Mouse (Mus musculus): ENCODE measurements around the gene Tmf1. TPM values are rescaled to one million over a fixed set of nuclear protein-coding genes. Genes with fewer than 3 reads are reported as not detected.

Gene Tmf1
- polyA plus RNA-seq, 1 experiment from 2014 or later, result 30.5 TPM

GRCm38 (mm10) chr6:97175716-97176115 lies 3.2 kb downstream of the Tmf1 start:
- Histone ChIP-seq H3K4me1 (peaks cover 16% of the 10 kb centered on the region), H3K4me2 (no peak overlapping the region), H3K9me3 (no peaks in the 10 kb centered on the region), H3K36me3 (replicated peaks) (peaks cover 28% of the 10 kb centered on the region), H3K27me3 (no peaks in the 10 kb centered on the region), H3K9ac (no peak overlapping the region), H3K27ac (no peak overlapping the region), H3K4me3 (replicated peaks) (no peak overlapping the region)
- ATAC-seq (ENCODE audit: low FRiP score), result no peak
- WGBS, result 88% methylated on average over 11 of the region's 11 CpGs

GRCm38 (mm10) chr6:97150156-97150555 lies 28.8 kb downstream of the Tmf1 start:
- peaks cover 22% of the 10 kb centered on the region for H3K4me1 ChIP-seq
- ATAC-seq (ENCODE audit: low FRiP score), result no peak
- H3K27me3 ChIP-seq, result peaks cover 7% of the 10 kb centered on the region
- WGBS, result 87% methylated on average over 6 of the region's 6 CpGs
- H3K27ac ChIP-seq, result no peak overlapping the region
- no peak overlapping the region for H3K9ac ChIP-seq
- H3K9me3 ChIP-seq, result no peaks in the 10 kb centered on the region
- H3K4me3 ChIP-seq (replicated peaks), result no peak overlapping the region
- H3K36me3 ChIP-seq (replicated peaks), result no peaks in the 10 kb centered on the region
- H3K4me2 ChIP-seq, result no peak overlapping the region

DNA sequence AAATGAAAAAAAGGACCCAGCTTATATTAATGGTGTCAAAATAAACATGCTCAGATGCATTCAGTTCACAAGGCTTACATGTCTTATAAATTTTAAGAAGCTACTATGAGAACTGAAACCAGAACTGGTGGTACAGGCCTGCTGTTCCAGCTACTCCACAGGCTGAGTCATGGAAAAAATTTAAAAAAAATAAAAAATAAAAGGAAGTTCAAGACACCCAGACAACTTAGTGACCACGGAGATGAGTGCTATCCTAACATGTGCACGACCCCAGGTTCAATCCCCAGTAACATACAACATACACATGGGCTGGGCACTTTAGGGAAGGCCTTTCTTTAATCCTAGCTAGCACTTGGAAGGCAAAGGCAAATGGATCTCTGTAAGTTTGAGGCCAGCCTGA lies 29.2 kb downstream of the Tmf1 start:
- no peak overlapping the region for H3K4me3 ChIP-seq (replicated peaks)
- H3K9me3 ChIP-seq, result no peaks in the 10 kb centered on the region
- 91% methylated on average over 2 of the region's 2 CpGs for WGBS
- no peaks in the 10 kb centered on the region for H3K36me3 ChIP-seq (replicated peaks)
- peaks cover 22% of the 10 kb centered on the region for H3K4me1 ChIP-seq
- no peak overlapping the region for H3K27ac ChIP-seq
- H3K27me3 ChIP-seq, result peaks cover 7% of the 10 kb centered on the region
- H3K4me2 ChIP-seq, result no peak overlapping the region
- ATAC-seq (ENCODE audit: low FRiP score), result no peak
- H3K9ac ChIP-seq, result no peak overlapping the region

GRCm38 (mm10) chr6:97148383-97149251 lies 30.3 kb downstream of the Tmf1 start, which contains the start of gene Eogt:
Eogt (minus strand) TSS chr6:97149182.
- Histone ChIP-seq H3K9ac (peak within 1 kb of the TSS; percentile 80), H3K4me3 (replicated peaks) (peak within 1 kb of the TSS; percentile 70), H3K36me3 (replicated peaks) (no peaks in the 10 kb centered on the region), H3K27me3 (peaks cover 7% of the 10 kb centered on the region), H3K4me2 (peak within 1 kb of the TSS; percentile 98), H3K27ac (peak within 1 kb of the TSS; percentile 62), H3K4me1 (peaks cover 22% of the 10 kb centered on the region), H3K9me3 (no peaks in the 10 kb centered on the region)
- under 1% methylated on average over 54 of the region's 56 CpGs for WGBS
- ATAC-seq (ENCODE audit: low FRiP score), result peak; percentile 66

DNA sequence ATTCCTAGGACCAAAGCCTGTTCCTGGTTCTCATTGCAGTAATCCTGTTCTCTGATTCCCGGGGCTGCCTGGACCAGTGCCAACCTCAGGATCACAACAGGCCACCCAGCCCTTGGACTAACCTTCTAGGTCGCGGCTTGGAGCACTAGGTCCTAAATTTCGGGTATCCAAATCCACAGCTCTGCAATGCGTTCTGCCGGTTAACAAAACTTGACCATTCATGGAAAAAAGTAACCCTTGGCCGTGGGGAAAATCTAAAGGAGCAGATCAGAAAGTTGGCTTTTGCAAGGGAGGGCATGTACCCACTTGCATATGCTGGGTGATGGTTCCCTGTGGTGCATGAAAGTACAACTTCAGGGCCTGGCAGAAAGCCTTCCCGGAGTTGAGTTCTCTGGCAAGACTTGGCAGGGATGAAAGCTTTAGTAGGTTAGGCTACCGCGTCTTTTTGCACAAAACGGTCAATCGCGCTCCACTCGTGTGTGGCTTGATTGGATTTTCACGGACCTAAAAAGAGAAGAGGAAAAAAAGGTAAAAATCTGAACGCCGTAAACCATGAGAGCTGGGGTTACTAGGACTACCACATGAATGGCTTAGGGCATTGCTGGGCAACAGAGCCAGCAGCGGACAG lies 31.1 kb downstream of the Tmf1 start:
- no peaks in the 10 kb centered on the region for H3K36me3 ChIP-seq (replicated peaks)
- no peaks in the 10 kb centered on the region for H3K9me3 ChIP-seq
- 24% methylated on average over 18 of the region's 18 CpGs for WGBS
- peaks cover 22% of the 10 kb centered on the region for H3K4me1 ChIP-seq
- peaks cover 7% of the 10 kb centered on the region for H3K27me3 ChIP-seq
- H3K4me2 ChIP-seq, result peak overlapping the region; percentile 98
- ATAC-seq (ENCODE audit: low FRiP score), result no peak; the same call in 1 of the 2 replicates
- H3K27ac ChIP-seq, result no peak overlapping the region; the same call in 1 of the 2 replicates
- H3K4me3 ChIP-seq (replicated peaks), result peak overlapping the region; percentile 70
- peak overlapping the region; percentile 80 for H3K9ac ChIP-seq

- Histone ChIP-seq H3K4me2 (no peak overlapping the region), H3K9me3 (no peaks in the 10 kb centered on the region), H3K4me1 (peaks cover 22% of the 10 kb centered on the region), H3K27me3 (peaks cover 7% of the 10 kb centered on the region), H3K9ac (no peak overlapping the region), H3K36me3 (replicated peaks) (no peaks in the 10 kb centered on the region), H3K27ac (no peak overlapping the region), H3K4me3 (replicated peaks) (no peak overlapping the region)
- WGBS, result 95% methylated on average over 7 of the region's 7 CpGs
- no peak for ATAC-seq (ENCODE audit: low FRiP score)
Observed at GRCm38 (mm10) chr6:97145156-97145555, 33.8 kb downstream of the Tmf1 start.

GRCm38 (mm10) chr6:97144359-97144758 lies 34.6 kb downstream of the Tmf1 start:
- ATAC-seq (ENCODE audit: low FRiP score), result no peak
- peaks cover 7% of the 10 kb centered on the region for H3K27me3 ChIP-seq
- no peak overlapping the region for H3K9ac ChIP-seq
- WGBS, result 51% methylated on average over 7 of the region's 7 CpGs
- no peaks in the 10 kb centered on the region for H3K36me3 ChIP-seq (replicated peaks)
- no peak overlapping the region for H3K4me3 ChIP-seq (replicated peaks)
- peaks cover 22% of the 10 kb centered on the region for H3K4me1 ChIP-seq
- no peaks in the 10 kb centered on the region for H3K9me3 ChIP-seq
- H3K27ac ChIP-seq, result no peak overlapping the region
- H3K4me2 ChIP-seq, result no peak overlapping the region

GRCm38 (mm10) chr6:97142611-97143010 lies 36.3 kb downstream of the Tmf1 start:
- 94% methylated on average over 8 of the region's 8 CpGs for WGBS
- Histone ChIP-seq H3K4me3 (replicated peaks) (no peak overlapping the region), H3K9ac (no peak overlapping the region), H3K4me1 (peaks cover 5% of the 10 kb centered on the region), H3K9me3 (no peaks in the 10 kb centered on the region), H3K27ac (no peak overlapping the region), H3K36me3 (replicated peaks) (no peaks in the 10 kb centered on the region), H3K27me3 (peaks cover 3% of the 10 kb centered on the region), H3K4me2 (no peak overlapping the region)
- no peak for ATAC-seq (ENCODE audit: low FRiP score)

- Histone ChIP-seq H3K9me3 (no peaks in the 10 kb centered on the region), H3K4me1 (peaks cover 3% of the 10 kb centered on the region; the same call in 1 of the 2 replicates), H3K27me3 (no peaks in the 10 kb centered on the region), H3K4me2 (no peak overlapping the region), H3K27ac (no peak overlapping the region), H3K4me3 (replicated peaks) (no peak overlapping the region), H3K9ac (no peak overlapping the region), H3K36me3 (replicated peaks) (no peaks in the 10 kb centered on the region)
- ATAC-seq (ENCODE audit: low FRiP score), result no peak
- whole genome bisulfite sequencing, result 86% methylated on average over 7 of the region's 7 CpGs
Observed at GRCm38 (mm10) chr6:97141811-97142210, 37.1 kb downstream of the Tmf1 start.

DNA sequence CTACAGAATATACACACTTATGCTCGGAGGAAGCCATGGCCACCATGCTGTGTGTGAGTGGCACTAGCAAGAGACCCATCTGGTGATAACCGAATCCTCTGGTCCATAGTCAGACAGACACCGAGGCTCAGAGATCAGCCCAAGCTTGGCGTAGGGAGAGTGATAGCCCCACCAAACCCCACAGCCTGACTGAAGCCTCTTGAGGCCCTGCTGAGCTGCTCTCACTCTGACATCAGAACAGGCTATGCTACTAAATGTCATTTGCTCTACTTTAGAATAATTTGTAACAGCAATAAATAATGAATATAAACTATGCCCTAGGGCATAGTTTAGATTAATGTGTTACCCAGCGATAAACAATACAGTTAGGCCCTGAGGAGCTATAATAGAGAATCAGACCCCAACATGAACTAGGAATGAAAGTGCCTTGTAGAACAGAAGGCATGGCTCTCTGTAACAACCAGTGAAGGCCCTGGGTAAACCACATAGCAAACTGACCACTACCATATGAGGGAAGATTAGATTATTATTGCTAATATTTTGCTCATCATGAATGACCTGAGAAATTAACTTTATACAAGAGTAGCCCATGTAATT lies 46.1 kb downstream of the Tmf1 start:
- Histone ChIP-seq H3K36me3 (replicated peaks) (no peaks in the 10 kb centered on the region; the same call in 1 of the 2 replicates), H3K4me3 (replicated peaks) (no peak overlapping the region), H3K4me2 (no peak overlapping the region), H3K27ac (no peak overlapping the region), H3K9me3 (no peaks in the 10 kb centered on the region), H3K27me3 (no peaks in the 10 kb centered on the region), H3K4me1 (no peaks in the 10 kb centered on the region), H3K9ac (no peak overlapping the region)
- 87% methylated on average over 5 of the region's 5 CpGs for WGBS
- ATAC-seq (ENCODE audit: low FRiP score), result no peak

DNA sequence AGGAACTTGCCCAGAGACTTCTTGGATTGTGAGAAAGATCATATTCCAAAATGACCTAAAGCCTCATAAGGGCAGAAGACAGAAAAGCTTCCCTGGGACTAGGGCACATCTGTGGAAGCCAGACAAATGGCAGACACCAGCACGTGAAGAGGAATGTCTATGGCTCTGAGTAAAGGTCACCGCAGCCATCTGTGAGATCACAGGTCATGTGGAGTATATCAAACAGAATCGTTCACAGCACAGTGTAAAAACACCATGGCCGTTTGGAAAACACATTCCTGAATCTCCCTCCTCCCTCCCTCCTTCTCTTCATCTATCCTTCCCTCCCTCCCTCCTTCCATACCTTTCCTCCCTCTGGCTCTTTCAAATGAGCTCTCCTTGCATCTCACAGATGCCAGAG lies 47.1 kb downstream of the Tmf1 start:
- H3K27me3 ChIP-seq, result no peaks in the 10 kb centered on the region
- 80% methylated on average over 4 of the region's 4 CpGs for WGBS
- no peak overlapping the region for H3K27ac ChIP-seq
- no peak overlapping the region for H3K4me2 ChIP-seq
- H3K9me3 ChIP-seq, result no peaks in the 10 kb centered on the region
- H3K4me1 ChIP-seq, result no peaks in the 10 kb centered on the region
- H3K9ac ChIP-seq, result no peak overlapping the region
- ATAC-seq (ENCODE audit: low FRiP score), result no peak
- no peak overlapping the region for H3K4me3 ChIP-seq (replicated peaks)
- no peaks in the 10 kb centered on the region; the same call in 1 of the 2 replicates for H3K36me3 ChIP-seq (replicated peaks)

GRCm38 (mm10) chr6:97130979-97131378 lies 47.9 kb downstream of the Tmf1 start:
- no peaks in the 10 kb centered on the region; the same call in 1 of the 2 replicates for H3K36me3 ChIP-seq (replicated peaks)
- H3K27me3 ChIP-seq, result no peaks in the 10 kb centered on the region
- no peak overlapping the region for H3K4me3 ChIP-seq (replicated peaks)
- H3K27ac ChIP-seq, result no peak overlapping the region
- 60% methylated on average over 5 of the region's 5 CpGs for WGBS
- no peaks in the 10 kb centered on the region for H3K4me1 ChIP-seq
- ATAC-seq (ENCODE audit: low FRiP score), result no peak
- no peak overlapping the region for H3K4me2 ChIP-seq
- no peak overlapping the region for H3K9ac ChIP-seq
- no peaks in the 10 kb centered on the region for H3K9me3 ChIP-seq

Measured in forebrain, embryonic 12.5 days (tissue).